Mouse (Mus musculus) inflammation-experienced regulatory T-cells, adult 16 weeks (primary cell): ENCODE measurements around the gene Pir. TPM values are rescaled to one million over a fixed set of nuclear protein-coding genes. Genes with fewer than 3 reads are reported as not detected.

ENCODE experiments used
- polyA plus RNA-seq: library from polyadenylated mRNA; unstranded; fragments of 100-300 nt; shearing (Covaris generic); gene quantifications from one replicate; pipeline ENCODE4 v1.2.1, GENCODE M21; 2017

The Pir gene
- 0.16 TPM for polyA plus RNA-seq

DNA sequence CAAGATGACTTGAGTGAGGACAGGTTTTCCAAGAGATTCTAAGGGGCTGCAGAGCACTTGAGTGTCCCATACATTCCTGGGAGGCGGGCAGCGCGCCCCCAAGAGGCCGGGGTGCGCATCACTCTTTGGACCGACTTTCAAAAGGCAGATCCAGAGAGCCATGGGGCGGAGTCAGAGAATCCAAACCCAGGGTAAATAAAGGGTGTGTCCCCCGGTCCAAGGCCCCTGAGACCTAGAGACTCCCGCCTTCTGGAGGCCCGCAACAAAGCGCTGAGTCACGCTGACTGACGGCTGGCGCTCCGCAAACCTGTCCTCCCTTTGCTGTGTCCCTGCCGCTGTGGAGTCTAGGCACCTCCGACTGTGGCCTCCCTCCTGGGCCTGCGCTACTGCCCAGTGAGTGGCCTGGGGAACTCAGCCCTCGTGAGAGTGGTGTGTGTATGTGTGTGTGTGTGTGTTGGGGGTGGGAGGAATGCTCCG, at the start of gene Pir:
TSS of gene Pir (plus strand) at position 87 of the 477 bp plus-strand sequence.

DNA sequence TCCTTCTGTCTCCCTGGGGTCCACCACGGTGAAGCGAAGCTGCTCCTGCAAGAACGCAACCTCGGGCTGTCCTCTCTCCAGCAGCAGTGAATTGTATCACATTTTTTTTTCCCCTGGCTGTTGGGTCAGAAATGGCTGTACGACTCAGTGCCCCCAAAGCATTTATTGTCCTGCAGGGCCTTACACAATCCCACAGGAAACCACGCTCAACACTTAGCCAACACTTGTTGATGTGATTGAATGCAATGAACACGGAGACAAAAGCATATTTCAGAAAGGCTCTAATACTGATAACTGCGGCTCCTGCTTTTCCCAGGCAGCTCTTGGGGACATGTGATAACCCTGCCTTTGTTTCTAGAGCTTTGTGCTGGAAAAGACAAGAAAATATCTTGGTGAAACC, 11.1 kb upstream of the Pir start, which contains the start of gene Bmx:
TSS of gene Bmx (minus strand) at position 137 of the 400 bp plus-strand sequence.

DNA sequence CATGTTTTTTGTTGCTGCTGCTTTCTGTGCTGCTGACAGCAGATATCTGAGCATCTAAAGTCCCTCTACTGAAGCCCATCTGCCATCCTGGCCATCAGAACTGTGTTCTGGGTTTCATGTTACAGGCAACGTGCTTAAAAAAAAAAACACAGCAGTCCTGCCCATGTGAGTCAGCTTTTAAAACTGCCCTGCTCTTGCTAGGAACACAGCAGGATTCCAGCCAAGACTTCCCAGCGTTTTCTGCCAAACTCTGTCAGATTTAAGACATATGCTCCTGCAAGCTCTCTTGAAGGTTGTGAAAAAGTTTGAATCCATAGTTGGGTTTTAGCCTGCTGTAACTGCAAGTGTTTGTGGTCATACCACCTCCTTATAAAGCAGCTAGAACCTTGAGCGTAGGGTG, 103.9 kb downstream of the Pir start, which contains the start of gene Vegfd:
TSS of gene Vegfd (plus strand) at position 298 of the 400 bp plus-strand sequence.

GRCm38 (mm10) chrX:164419471-164419939, 150.3 kb downstream of the Pir start, which contains the start of gene Piga:
Piga (plus strand) TSS chrX:164419787.

Other genes with a start within 250 kb of the Pir start
- 4.2 TPM for gene Car5b, start 241.4 kb upstream of the Pir start, polyA plus RNA-seq
- 5.5 TPM for gene Siah1b, start 192.9 kb upstream of the Pir start, polyA plus RNA-seq
- gene Cltrn, start 180.5 kb upstream of the Pir start, polyA plus RNA-seq, result not detected
- not detected for gene Ace2, start 130.0 kb upstream of the Pir start, polyA plus RNA-seq
- not detected for gene Bmx, start 11.2 kb upstream of the Pir start, polyA plus RNA-seq
- gene Vegfd, start 104.0 kb downstream of the Pir start, polyA plus RNA-seq, result not detected
- gene Piga, start 150.4 kb downstream of the Pir start, polyA plus RNA-seq, result 13.5 TPM
- not detected for gene Asb11, start 167.6 kb downstream of the Pir start, polyA plus RNA-seq
- gene Asb9, start 237.0 kb downstream of the Pir start, polyA plus RNA-seq, result not detected